Mouse (Mus musculus): ENCODE results near the gene Cachd1. TPM values are rescaled to one million over a fixed set of nuclear protein-coding genes. Genes with fewer than 3 reads are reported as not detected.

Cachd1 gene
- total RNA-seq, 1 experiment from 2014 or later: 12.9 TPM

- ATAC-seq (replicated peaks in 1 of 2; ENCODE audit: insufficient read depth in 1 of 2, low FRiP score in 2 of 2, low TSS enrichment in 1 of 2, low read depth in 1 of 2, poor library complexity in 2 of 2, severe bottlenecking in 2 of 2): no peak
Observed at GRCm38 (mm10) chr4:100995617-100996016, 219.1 kb downstream of the Cachd1 start.

- no peak for ATAC-seq (replicated peaks in 1 of 2; ENCODE audit: insufficient read depth in 1 of 2, low FRiP score in 2 of 2, low TSS enrichment in 1 of 2, low read depth in 1 of 2, poor library complexity in 2 of 2, severe bottlenecking in 2 of 2)
Observed at GRCm38 (mm10) chr4:100996060-100996651, 219.7 kb downstream of the Cachd1 start.

GRCm38 (mm10) chr4:100998145-100998544, 221.7 kb downstream of the Cachd1 start:
- ATAC-seq (replicated peaks in 1 of 2; ENCODE audit: insufficient read depth in 1 of 2, low FRiP score in 2 of 2, low TSS enrichment in 1 of 2, low read depth in 1 of 2, poor library complexity in 2 of 2, severe bottlenecking in 2 of 2): peak; percentile 26 to 56; a peak in 2 of 4 replicates

- no peak for ATAC-seq (replicated peaks in 1 of 2; ENCODE audit: insufficient read depth in 1 of 2, low FRiP score in 2 of 2, low TSS enrichment in 1 of 2, low read depth in 1 of 2, poor library complexity in 2 of 2, severe bottlenecking in 2 of 2)
Observed at GRCm38 (mm10) chr4:100998906-100999305, 222.4 kb downstream of the Cachd1 start.

GRCm38 (mm10) chr4:101000622-101001021, 224.1 kb downstream of the Cachd1 start:
- no peak for ATAC-seq (replicated peaks in 1 of 2; ENCODE audit: insufficient read depth in 1 of 2, low FRiP score in 2 of 2, low TSS enrichment in 1 of 2, low read depth in 1 of 2, poor library complexity in 2 of 2, severe bottlenecking in 2 of 2)

GRCm38 (mm10) chr4:101001073-101001472, 224.6 kb downstream of the Cachd1 start:
- no peak for ATAC-seq (replicated peaks in 1 of 2; ENCODE audit: insufficient read depth in 1 of 2, low FRiP score in 2 of 2, low TSS enrichment in 1 of 2, low read depth in 1 of 2, poor library complexity in 2 of 2, severe bottlenecking in 2 of 2)

- ATAC-seq (replicated peaks in 1 of 2; ENCODE audit: insufficient read depth in 1 of 2, low FRiP score in 2 of 2, low TSS enrichment in 1 of 2, low read depth in 1 of 2, poor library complexity in 2 of 2, severe bottlenecking in 2 of 2): no peak
Observed at GRCm38 (mm10) chr4:101002961-101003360, 226.5 kb downstream of the Cachd1 start.

- no peak for ATAC-seq (replicated peaks in 1 of 2; ENCODE audit: insufficient read depth in 1 of 2, low FRiP score in 2 of 2, low TSS enrichment in 1 of 2, low read depth in 1 of 2, poor library complexity in 2 of 2, severe bottlenecking in 2 of 2)
Observed at GRCm38 (mm10) chr4:101008362-101008769, 231.9 kb downstream of the Cachd1 start.

GRCm38 (mm10) chr4:101009092-101009491, 232.6 kb downstream of the Cachd1 start:
- ATAC-seq (replicated peaks in 1 of 2; ENCODE audit: insufficient read depth in 1 of 2, low FRiP score in 2 of 2, low TSS enrichment in 1 of 2, low read depth in 1 of 2, poor library complexity in 2 of 2, severe bottlenecking in 2 of 2): no peak

GRCm38 (mm10) chr4:101017806-101018205, 241.3 kb downstream of the Cachd1 start:
- ATAC-seq (replicated peaks in 1 of 2; ENCODE audit: insufficient read depth in 1 of 2, low FRiP score in 2 of 2, low TSS enrichment in 1 of 2, low read depth in 1 of 2, poor library complexity in 2 of 2, severe bottlenecking in 2 of 2): no peak

- no peak for ATAC-seq (replicated peaks in 1 of 2; ENCODE audit: insufficient read depth in 1 of 2, low FRiP score in 2 of 2, low TSS enrichment in 1 of 2, low read depth in 1 of 2, poor library complexity in 2 of 2, severe bottlenecking in 2 of 2)
Observed at GRCm38 (mm10) chr4:101020596-101020995, 244.1 kb downstream of the Cachd1 start, which contains the start of gene Gm10577. Gene Gm10577 (minus strand): TSS chr4:101020696.

GRCm38 (mm10) chr4:101026566-101026965, 250.1 kb downstream of the Cachd1 start:
- ATAC-seq (replicated peaks in 1 of 2; ENCODE audit: insufficient read depth in 1 of 2, low FRiP score in 2 of 2, low TSS enrichment in 1 of 2, low read depth in 1 of 2, poor library complexity in 2 of 2, severe bottlenecking in 2 of 2): no peak

- ATAC-seq (replicated peaks in 1 of 2; ENCODE audit: insufficient read depth in 1 of 2, low FRiP score in 2 of 2, low TSS enrichment in 1 of 2, low read depth in 1 of 2, poor library complexity in 2 of 2, severe bottlenecking in 2 of 2): no peak
Observed at GRCm38 (mm10) chr4:101026995-101027394, 250.5 kb downstream of the Cachd1 start.

- ATAC-seq (replicated peaks in 1 of 2; ENCODE audit: insufficient read depth in 1 of 2, low FRiP score in 2 of 2, low TSS enrichment in 1 of 2, low read depth in 1 of 2, poor library complexity in 2 of 2, severe bottlenecking in 2 of 2): no peak
Observed at GRCm38 (mm10) chr4:101027852-101028411, 251.5 kb downstream of the Cachd1 start.

- no peak for ATAC-seq (replicated peaks in 1 of 2; ENCODE audit: insufficient read depth in 1 of 2, low FRiP score in 2 of 2, low TSS enrichment in 1 of 2, low read depth in 1 of 2, poor library complexity in 2 of 2, severe bottlenecking in 2 of 2)
Observed at GRCm38 (mm10) chr4:101033047-101033446, 256.6 kb downstream of the Cachd1 start.

GRCm38 (mm10) chr4:101035131-101035530, 258.7 kb downstream of the Cachd1 start:
- ATAC-seq (replicated peaks in 1 of 2; ENCODE audit: insufficient read depth in 1 of 2, low FRiP score in 2 of 2, low TSS enrichment in 1 of 2, low read depth in 1 of 2, poor library complexity in 2 of 2, severe bottlenecking in 2 of 2): no peak

GRCm38 (mm10) chr4:101037156-101037555, 260.7 kb downstream of the Cachd1 start:
- no peak for ATAC-seq (replicated peaks in 1 of 2; ENCODE audit: insufficient read depth in 1 of 2, low FRiP score in 2 of 2, low TSS enrichment in 1 of 2, low read depth in 1 of 2, poor library complexity in 2 of 2, severe bottlenecking in 2 of 2)

- no peak for ATAC-seq (replicated peaks in 1 of 2; ENCODE audit: insufficient read depth in 1 of 2, low FRiP score in 2 of 2, low TSS enrichment in 1 of 2, low read depth in 1 of 2, poor library complexity in 2 of 2, severe bottlenecking in 2 of 2)
Observed at GRCm38 (mm10) chr4:101043691-101044090, 267.2 kb downstream of the Cachd1 start.

- ATAC-seq (replicated peaks in 1 of 2; ENCODE audit: insufficient read depth in 1 of 2, low FRiP score in 2 of 2, low TSS enrichment in 1 of 2, low read depth in 1 of 2, poor library complexity in 2 of 2, severe bottlenecking in 2 of 2): no peak
Observed at GRCm38 (mm10) chr4:101044149-101044548, 267.7 kb downstream of the Cachd1 start.
